Mouse (Mus musculus) midbrain, embryonic 13.5 days (tissue): ENCODE results near the gene Mrps35. TPM values are rescaled to one million over a fixed set of nuclear protein-coding genes. Genes with fewer than 3 reads are reported as not detected.

Source experiments
- ATAC-seq: fragments of 200-750 bp; cut with Nextera tagmentation; 2 replicates; pipeline ENCODE4 v1.8.0; 2017; ENCODE audit warnings: mild to moderate bottlenecking, moderate TSS enrichment, moderate library complexity
- H3K27ac ChIP-seq: fragments of 300-500 bp; sonication (generic); 2 replicates; pipeline ENCODE4 v1.5.1; 2015; ENCODE audit warnings: inconsistent platforms, mild to moderate bottlenecking, moderate library complexity
- H3K27me3 ChIP-seq: fragments of 300-500 bp; sonication (generic); 2 replicates; pipeline ENCODE4 v1.6.1; 2015; ENCODE audit warnings: mild to moderate bottlenecking, inconsistent platforms
- H3K36me3 ChIP-seq: fragments of 300-500 bp; sonication (generic); 2 replicates; pipeline ENCODE4 v1.6.1; 2015; ENCODE audit warnings: mild to moderate bottlenecking, inconsistent platforms
- H3K4me1 ChIP-seq: fragments of 300-500 bp; sonication (generic); replicated peaks from 2 replicates; pipeline ENCODE4 v1.6.1; 2015; ENCODE audit warnings: inconsistent platforms
- H3K4me2 ChIP-seq: fragments of 300-500 bp; sonication (generic); replicated peaks from 2 replicates; pipeline ENCODE4 v1.6.1; 2015; ENCODE audit warnings: moderate library complexity, mild to moderate bottlenecking, inconsistent platforms
- H3K4me3 ChIP-seq: fragments of 300-500 bp; sonication (generic); replicated peaks from 2 replicates; pipeline ENCODE4 v1.5.1; 2015; ENCODE audit warnings: mild to moderate bottlenecking, inconsistent platforms
- H3K9ac ChIP-seq: fragments of 300-500 bp; sonication (generic); replicated peaks from 2 replicates; pipeline ENCODE4 v1.6.1; 2015; ENCODE audit warnings: mild to moderate bottlenecking, inconsistent platforms
- H3K9me3 ChIP-seq: fragments of 300-500 bp; sonication (generic); 2 replicates; pipeline ENCODE4 v1.6.1; 2016; ENCODE audit warnings: mild to moderate bottlenecking, inconsistent platforms
- WGBS: fragments of 180-500 bp; shearing (Covaris S2); methylation state at CpG from one replicate; pipeline ENCODE4 v1.1.7; 2015; 5-methylcytosine and 5-hydroxymethylcytosine counted together
- polyA plus RNA-seq: library from polyadenylated mRNA; unstranded; fragments of >200 nt; fragmentation: Nextera tagmentation; extraction: Ambion mirVana; gene quantifications from 2 replicates; pipeline ENCODE4 v1.2.1, GENCODE M21; 2015

Gene Mrps35
- polyA plus RNA-seq, 1 experiment from 2014 or later: 74.7 TPM

- H3K4me2 ChIP-seq: peak overlapping the region; percentile 88
- 2% methylated on average over 15 of the region's 15 CpGs for WGBS
- H3K27me3 ChIP-seq: 0 out of 2 replicates have a peak, but pooled peaks cover 6% of the 10 kb centered on the region
- H3K9ac ChIP-seq: peak overlapping the region; percentile 90
- H3K27ac ChIP-seq: peak overlapping the region; percentile 89
- no peaks in the 10 kb centered on the region for H3K36me3 ChIP-seq
- no peaks in the 10 kb centered on the region for H3K9me3 ChIP-seq
- peak; percentile 13 for ATAC-seq
- peak overlapping the region; percentile 69 for H3K4me3 ChIP-seq
- peaks cover 36% of the 10 kb centered on the region for H3K4me1 ChIP-seq
These were observed 49.6 kb downstream of the Mrps35 start for GRCm38 (mm10) chr6:147092136-147092535.

GRCm38 (mm10) chr6:147094771-147095170, 52.2 kb downstream of the Mrps35 start:
- no peak for ATAC-seq
- Histone ChIP-seq H3K4me3 (no peak overlapping the region), H3K27me3 (no peaks in the 10 kb centered on the region), H3K36me3 (no peaks in the 10 kb centered on the region), H3K4me1 (peaks cover 39% of the 10 kb centered on the region), H3K27ac (no peak overlapping the region), H3K9ac (no peak overlapping the region), H3K4me2 (no peak overlapping the region), H3K9me3 (no peaks in the 10 kb centered on the region)
- WGBS: 83% methylated on average over 7 of the region's 7 CpGs

GRCm38 (mm10) chr6:147096109-147096508, 53.5 kb downstream of the Mrps35 start:
- Histone ChIP-seq H3K9ac (no peak overlapping the region), H3K4me2 (no peak overlapping the region), H3K9me3 (no peaks in the 10 kb centered on the region), H3K27me3 (no peaks in the 10 kb centered on the region), H3K4me3 (no peak overlapping the region), H3K27ac (no peak overlapping the region), H3K36me3 (peaks cover 3% of the 10 kb centered on the region; the same call in 1 of the 2 replicates), H3K4me1 (peaks cover 31% of the 10 kb centered on the region)
- 97% methylated on average over 4 of the region's 4 CpGs for WGBS
- no peak for ATAC-seq

DNA sequence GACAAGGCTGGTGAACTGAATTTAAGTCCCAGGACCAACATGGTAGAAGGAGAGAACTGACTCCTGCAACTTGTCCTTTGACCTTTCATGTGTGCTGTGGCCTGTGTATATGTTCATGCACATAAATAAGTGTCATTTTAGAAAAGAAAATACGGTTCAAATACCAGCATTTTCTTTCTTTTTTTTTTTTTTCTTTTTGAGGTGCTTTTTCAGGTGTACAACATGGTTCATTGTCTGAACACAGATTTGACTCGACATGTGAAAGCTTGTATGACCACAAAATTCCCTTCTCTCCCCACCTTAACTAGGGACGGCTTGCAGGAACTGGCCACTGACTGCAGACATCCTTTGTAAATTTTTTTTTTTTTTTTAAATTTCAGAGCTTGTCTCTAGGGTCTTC, 54.4 kb downstream of the Mrps35 start:
- Histone ChIP-seq H3K4me2 (no peak overlapping the region), H3K9ac (no peak overlapping the region), H3K9me3 (no peaks in the 10 kb centered on the region), H3K4me1 (peaks cover 30% of the 10 kb centered on the region), H3K27me3 (no peaks in the 10 kb centered on the region), H3K4me3 (no peak overlapping the region), H3K36me3 (peaks cover 6% of the 10 kb centered on the region), H3K27ac (no peak overlapping the region)
- ATAC-seq: no peak
- 86% methylated on average over 3 of the region's 3 CpGs for WGBS

GRCm38 (mm10) chr6:147097346-147097929, 54.9 kb downstream of the Mrps35 start:
- no peaks in the 10 kb centered on the region for H3K9me3 ChIP-seq
- no peak overlapping the region for H3K4me2 ChIP-seq
- no peak overlapping the region for H3K4me3 ChIP-seq
- WGBS: 56% methylated on average over 8 of the region's 8 CpGs
- peaks cover 25% of the 10 kb centered on the region for H3K4me1 ChIP-seq
- H3K27ac ChIP-seq: no peak overlapping the region
- no peak for ATAC-seq
- no peaks in the 10 kb centered on the region for H3K27me3 ChIP-seq
- peaks cover 6% of the 10 kb centered on the region for H3K36me3 ChIP-seq
- H3K9ac ChIP-seq: no peak overlapping the region

GRCm38 (mm10) chr6:147099458-147100277, 57.1 kb downstream of the Mrps35 start:
- 85% methylated on average over 19 of the region's 19 CpGs for WGBS

GRCm38 (mm10) chr6:147102293-147102692, 59.7 kb downstream of the Mrps35 start:
- Histone ChIP-seq H3K27me3 (no peaks in the 10 kb centered on the region), H3K9ac (no peak overlapping the region), H3K4me1 (0 out of 2 replicates have a peak, but pooled peaks cover 3% of the 10 kb centered on the region), H3K36me3 (peaks cover 33% of the 10 kb centered on the region), H3K4me2 (no peak overlapping the region), H3K27ac (no peak overlapping the region), H3K4me3 (no peak overlapping the region), H3K9me3 (no peaks in the 10 kb centered on the region)
- WGBS: 86% methylated on average over 3 of the region's 3 CpGs
- no peak for ATAC-seq

More at GRCm38 (mm10) chr6:147099458-147100277, 57.1 kb downstream of the Mrps35 start:
- H3K9me3 ChIP-seq: no peaks in the 10 kb centered on the region
- no peak overlapping the region for H3K4me2 ChIP-seq
- peaks cover 8% of the 10 kb centered on the region for H3K4me1 ChIP-seq
- ATAC-seq: no peak
- no peak overlapping the region for H3K9ac ChIP-seq
- no peak overlapping the region for H3K27ac ChIP-seq
- no peak overlapping the region for H3K4me3 ChIP-seq
- peaks cover 21% of the 10 kb centered on the region for H3K36me3 ChIP-seq
- no peaks in the 10 kb centered on the region for H3K27me3 ChIP-seq

DNA sequence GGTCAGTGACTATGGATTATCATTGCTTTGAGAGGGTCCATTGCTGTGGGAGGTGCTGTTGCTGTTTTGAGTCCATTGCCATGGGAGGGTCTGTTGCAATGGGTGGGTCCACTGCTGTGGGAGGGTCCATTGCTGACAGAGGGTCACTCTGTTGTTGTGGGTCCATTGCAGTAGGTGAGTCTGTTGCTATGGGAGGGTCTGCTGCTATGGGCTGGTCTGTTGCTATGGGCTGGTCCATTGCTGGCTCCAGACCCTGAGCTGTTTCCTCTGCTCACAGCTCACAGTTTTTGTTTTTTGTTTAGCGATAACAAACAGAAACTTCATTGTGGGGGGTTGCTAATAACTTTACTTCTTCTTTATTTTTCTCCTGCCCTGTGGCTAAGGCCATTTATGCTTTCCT, 63.0 kb downstream of the Mrps35 start:
- H3K4me1 ChIP-seq: no peaks in the 10 kb centered on the region

DNA sequence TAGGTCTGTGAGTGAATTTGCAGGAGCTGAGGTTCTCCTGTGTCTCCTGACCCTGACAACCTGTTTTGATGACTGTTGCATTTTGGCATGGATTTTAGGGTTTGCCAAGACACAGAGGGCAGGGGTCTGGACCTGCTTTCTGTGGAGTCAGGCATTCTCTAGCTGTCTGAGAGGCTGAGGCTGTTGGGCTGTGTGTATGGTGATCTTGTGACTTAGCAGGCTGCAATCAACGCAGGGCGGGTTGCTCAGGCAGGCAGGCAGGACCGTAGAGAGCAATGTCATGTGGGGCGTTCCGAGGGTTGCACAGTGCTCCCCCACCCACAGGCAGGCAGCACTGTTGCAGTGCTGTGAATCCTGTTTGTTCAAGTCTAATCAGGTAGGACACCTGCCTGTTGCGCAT, 64.2 kb downstream of the Mrps35 start:
- Histone ChIP-seq H3K4me2 (no peak overlapping the region), H3K9ac (no peak overlapping the region), H3K4me3 (no peak overlapping the region), H3K36me3 (peaks cover 54% of the 10 kb centered on the region), H3K4me1 (no peaks in the 10 kb centered on the region), H3K9me3 (no peaks in the 10 kb centered on the region), H3K27me3 (no peaks in the 10 kb centered on the region), H3K27ac (no peak overlapping the region)
- no peak for ATAC-seq
- 95% methylated on average over 6 of the region's 6 CpGs for WGBS

More for the DNA sequence above, 63.0 kb downstream of the Mrps35 start:
- WGBS: 96% methylated on average over 1 of the region's 1 CpGs
- no peaks in the 10 kb centered on the region for H3K27me3 ChIP-seq
- peaks cover 55% of the 10 kb centered on the region for H3K36me3 ChIP-seq
- H3K4me2 ChIP-seq: no peak overlapping the region
- no peak overlapping the region for H3K27ac ChIP-seq
- no peak overlapping the region for H3K9ac ChIP-seq
- H3K9me3 ChIP-seq: no peaks in the 10 kb centered on the region
- H3K4me3 ChIP-seq: no peak overlapping the region
- 0 out of 2 replicates have a peak, but pooled peaks have one; percentile 48 for ATAC-seq

- no peak for ATAC-seq
These were observed 66.7 kb downstream of the Mrps35 start for GRCm38 (mm10) chr6:147109283-147109682.

GRCm38 (mm10) chr6:147116579-147116978, 74.0 kb downstream of the Mrps35 start:
- H3K4me2 ChIP-seq: no peak overlapping the region
- no peak overlapping the region for H3K9ac ChIP-seq
- H3K27me3 ChIP-seq: no peaks in the 10 kb centered on the region
- H3K4me1 ChIP-seq: no peaks in the 10 kb centered on the region
- no peak overlapping the region for H3K4me3 ChIP-seq
- ATAC-seq: peak; percentile 80
- WGBS: 9% methylated on average over 10 of the region's 10 CpGs
- H3K27ac ChIP-seq: no peak overlapping the region
- H3K9me3 ChIP-seq: no peaks in the 10 kb centered on the region
- peaks cover 12% of the 10 kb centered on the region for H3K36me3 ChIP-seq

More at GRCm38 (mm10) chr6:147109283-147109682, 66.7 kb downstream of the Mrps35 start:
- no peak overlapping the region for H3K4me2 ChIP-seq
- H3K9ac ChIP-seq: no peak overlapping the region
- H3K27me3 ChIP-seq: no peaks in the 10 kb centered on the region
- no peaks in the 10 kb centered on the region for H3K9me3 ChIP-seq
- peaks cover 55% of the 10 kb centered on the region for H3K36me3 ChIP-seq
- no peaks in the 10 kb centered on the region for H3K4me1 ChIP-seq
- WGBS: 83% methylated on average over 7 of the region's 7 CpGs
- H3K27ac ChIP-seq: no peak overlapping the region
- no peak overlapping the region for H3K4me3 ChIP-seq

GRCm38 (mm10) chr6:147117764-147118163, 75.2 kb downstream of the Mrps35 start:
- Histone ChIP-seq H3K36me3 (peaks cover 2% of the 10 kb centered on the region; the same call in 1 of the 2 replicates), H3K9ac (no peak overlapping the region), H3K27ac (no peak overlapping the region), H3K4me1 (no peaks in the 10 kb centered on the region), H3K27me3 (no peaks in the 10 kb centered on the region), H3K4me2 (no peak overlapping the region), H3K9me3 (no peaks in the 10 kb centered on the region), H3K4me3 (no peak overlapping the region)
- WGBS: 95% methylated on average over 7 of the region's 7 CpGs
- ATAC-seq: no peak
